Mouse (Mus musculus) cortical plate, adult 2 months (tissue): ENCODE data around the gene Olfr372. TPM values are rescaled to one million over a fixed set of nuclear protein-coding genes. Genes with fewer than 3 reads are reported as not detected.

ENCODE experiments used
- H3K27ac ChIP-seq: fragments of 200-500 bp; 2 replicates; pipeline ENCODE4 v1.5.1; 2012; ENCODE audit warnings: low read length, control low read depth, inconsistent platforms; ENCODE audit not compliant: insufficient read depth
- H3K4me1 ChIP-seq: fragments of 200-500 bp; 2 replicates; pipeline ENCODE4 v1.6.1; 2011; ENCODE audit warnings: low read length; ENCODE audit not compliant: control insufficient read depth, insufficient read depth
- H3K4me3 ChIP-seq: fragments of 200-500 bp; 2 replicates; pipeline ENCODE4 v1.5.1; 2011; ENCODE audit warnings: mild to moderate bottlenecking, low read length, control low read depth; ENCODE audit not compliant: insufficient read depth
- CTCF ChIP-seq: fragments of 200-500 bp; IDR thresholded peaks from 2 replicates; pipeline ENCODE4 v1.5.1; 2011; ENCODE audit warnings: mild to moderate bottlenecking, control low read depth, low read length; ENCODE audit not compliant: insufficient read depth; ENCODE audit errors: extremely low read depth
- POLR2A ChIP-seq: fragments of 200-500 bp; IDR thresholded peaks from 2 replicates; pipeline ENCODE4 v1.6.1; 2011; ENCODE audit warnings: mild to moderate bottlenecking, low read length, control low read depth; ENCODE audit not compliant: insufficient read depth; ENCODE audit errors: extremely low read depth
- polyA plus RNA-seq: library from polyadenylated mRNA; depleted of rRNA; stranded (reverse); fragments of >200 nt; gene quantifications from 2 replicates; pipeline ENCODE4 v1.2.3, GENCODE M21; 2012; rRNA removed

The Olfr372 gene
- polyA plus RNA-seq, 1 experiment = not detected

DNA sequence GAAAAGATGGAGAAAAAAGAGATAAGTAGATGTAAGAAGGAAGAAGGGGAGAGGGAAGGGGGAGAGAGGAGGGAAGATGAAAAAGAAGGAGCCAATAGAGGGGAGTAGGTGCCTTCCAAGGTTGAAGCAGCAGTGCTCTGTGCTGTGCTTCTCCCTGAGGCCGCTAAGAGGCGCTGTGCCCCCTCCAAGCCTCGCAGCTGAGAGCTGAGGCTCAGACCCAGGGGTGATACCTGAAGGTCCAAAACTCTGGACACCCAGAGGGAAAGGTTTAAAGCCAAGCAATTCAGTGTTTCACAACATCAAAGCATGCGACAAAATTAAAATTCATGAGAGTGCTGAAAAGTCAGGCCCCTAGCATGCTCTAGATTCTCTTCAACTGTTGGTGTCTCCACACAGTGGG lies 64.1 kb downstream of the Olfr372 start:
- TF ChIP-seq POLR2A (no peak), CTCF (no peak)
- H3K27ac ChIP-seq = no peak overlapping the region
- no peaks in the 10 kb centered on the region for H3K4me1 ChIP-seq
- H3K4me3 ChIP-seq = no peak overlapping the region

DNA sequence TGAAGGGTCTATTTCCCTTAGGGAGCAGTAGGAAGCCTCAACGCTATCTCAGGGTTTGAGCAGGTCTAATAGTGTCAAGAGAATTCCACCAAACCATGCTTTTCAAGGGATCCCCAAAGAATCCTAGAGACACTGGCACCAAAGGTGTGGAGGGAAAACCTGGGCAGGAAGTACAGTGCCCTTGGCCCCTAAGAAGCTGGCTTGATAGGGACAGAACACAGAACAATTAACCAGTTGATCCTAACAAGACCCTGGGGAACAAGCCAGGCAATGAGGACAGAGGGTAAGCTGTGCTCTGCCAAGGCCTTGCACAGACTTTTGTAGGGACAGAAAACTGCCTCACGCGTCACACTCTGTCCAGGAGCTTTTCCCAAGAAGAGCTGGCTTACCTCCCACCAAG lies 65.7 kb downstream of the Olfr372 start, which contains the start of gene Olfr374:
Gene Olfr374, plus strand, starts transcription at position 301 of the 400 bp plus-strand sequence.
- no peak within 1 kb of the TSS for H3K27ac ChIP-seq
- H3K4me3 ChIP-seq = no peak within 1 kb of the TSS
- H3K4me1 ChIP-seq = no peaks in the 10 kb centered on the region
- TF ChIP-seq POLR2A (no peak), CTCF (no peak)

Other genes with a start within 250 kb of the Olfr372 start
- gene Zfp709, start 159.2 kb upstream of the Olfr372 start, polyA plus RNA-seq = 2.9 TPM in 2 replicates
- 4.3 and 4.8 TPM in 2 replicates for gene Zfp882, start 132.6 kb upstream of the Olfr372 start, polyA plus RNA-seq
- gene Zfp617, start 132.6 kb upstream of the Olfr372 start, polyA plus RNA-seq = 20.0 and 20.3 TPM in 2 replicates
- gene Zfp961, start 90.2 kb upstream of the Olfr372 start, polyA plus RNA-seq = 14.2 and 15.7 TPM in 2 replicates
- 0.15 and 0.17 TPM in 2 replicates for gene Cyp4f18, start 31.6 kb upstream of the Olfr372 start, polyA plus RNA-seq
- not detected in 2 replicates for gene Olfr373, start 42.0 kb downstream of the Olfr372 start, polyA plus RNA-seq
- 0.02 TPM in 1 of 2 replicates, not detected in the other for gene Olfr374, start 65.8 kb downstream of the Olfr372 start, polyA plus RNA-seq
- 35.1 and 37.0 TPM in 2 replicates for gene Tpm4, start 93.8 kb downstream of the Olfr372 start, polyA plus RNA-seq
- 58.6 and 62.1 TPM in 2 replicates for gene Rab8a, start 120.0 kb downstream of the Olfr372 start, polyA plus RNA-seq
- 0.06 and 0.13 TPM in 2 replicates for gene Hsh2d, start 148.4 kb downstream of the Olfr372 start, polyA plus RNA-seq
- not detected in 2 replicates for gene Cib3, start 171.6 kb downstream of the Olfr372 start, polyA plus RNA-seq
- gene Gm11034, start 172.4 kb downstream of the Olfr372 start, polyA plus RNA-seq = not detected in 2 replicates
- gene Fam32a, start 178.5 kb downstream of the Olfr372 start, polyA plus RNA-seq = 69.6 and 79.2 TPM in 2 replicates
- gene Ap1m1, start 198.8 kb downstream of the Olfr372 start, polyA plus RNA-seq = 101 and 104 TPM in 2 replicates